Mouse (Mus musculus): Measurements from ENCODE around the gene Pim3.

DNA sequence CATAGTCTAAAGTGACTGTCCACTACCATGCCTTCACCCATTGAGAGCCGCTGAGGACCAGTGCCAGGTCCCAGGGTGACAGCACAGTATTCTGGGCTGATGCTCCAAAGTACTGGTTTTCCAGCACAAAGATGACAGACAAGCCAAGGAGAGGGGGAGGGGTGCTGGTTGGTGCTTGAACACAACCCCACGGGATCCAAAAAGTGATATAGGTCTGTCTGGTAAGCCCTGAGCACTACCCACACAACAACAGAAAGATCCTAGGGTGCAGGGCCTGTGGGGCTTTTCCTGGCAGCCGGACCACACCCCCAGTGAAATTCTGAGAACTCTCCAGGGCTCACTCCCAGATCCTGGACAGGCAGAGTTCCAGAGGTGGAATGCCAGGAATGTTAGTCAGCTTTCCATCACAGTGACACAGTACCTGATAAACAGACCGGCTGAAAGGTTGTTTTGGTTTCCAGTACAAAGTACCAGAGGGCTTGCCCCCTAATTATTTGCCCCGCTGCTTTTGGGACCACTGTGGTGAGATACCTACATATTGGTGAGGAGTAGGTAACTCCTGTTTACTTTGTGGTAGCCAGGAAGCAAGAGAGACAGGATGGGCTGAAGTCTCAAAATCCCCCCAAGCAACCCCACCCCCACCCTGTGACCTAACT, 5.5 kb downstream of the Pim3 start:
- TF ChIP-seq CTCF (conservative IDR thresholded peaks at IDR 0.05; ENCODE audit: insufficient read depth, insufficient read length, low read depth, low read length) (no peak), POLR2A (IDR thresholded peaks at IDR 0.05; ENCODE audit: low read depth, low read length) (no peak)
